Mouse (Mus musculus) neural tube, embryonic 11.5 days (tissue): ENCODE results near the gene Enoph1. TPM values are rescaled to one million over a fixed set of nuclear protein-coding genes. Genes with fewer than 3 reads are reported as not detected.

Experiments used
- ATAC-seq: fragments of 200-750 bp; cut with Nextera tagmentation; 2 replicates; pipeline ENCODE4 v1.8.0; 2017; ENCODE audit warnings: moderate number of reproducible peaks, mild to moderate bottlenecking, moderate TSS enrichment, moderate library complexity; ENCODE audit not compliant: insufficient read depth, low FRiP score, low TSS enrichment
- DNase-seq: peaks from one replicate; pipeline ENCODE4 v3.0.0-alpha.2; 2015; ENCODE audit warnings: low spot score
- H3K27ac ChIP-seq: fragments of 300-500 bp; sonication (generic); 2 replicates; pipeline ENCODE4 v1.5.1; 2014; ENCODE audit warnings: low read depth, mild to moderate bottlenecking, low read length
- H3K27me3 ChIP-seq: fragments of 300-500 bp; sonication (generic); 2 replicates; pipeline ENCODE4 v1.6.1; 2014; ENCODE audit warnings: mild to moderate bottlenecking, low read length, mixed read lengths; ENCODE audit not compliant: control insufficient read depth, insufficient read depth
- H3K36me3 ChIP-seq: fragments of 300-500 bp; sonication (generic); 2 replicates; pipeline ENCODE4 v1.6.1; 2014; ENCODE audit warnings: mild to moderate bottlenecking, low read length, moderate library complexity, mixed read lengths; ENCODE audit not compliant: control insufficient read depth, insufficient read depth
- H3K4me1 ChIP-seq: fragments of 300-500 bp; sonication (generic); 2 replicates; pipeline ENCODE4 v1.6.1; 2014; ENCODE audit warnings: low read length, mixed read lengths; ENCODE audit not compliant: control insufficient read depth, insufficient read depth
- H3K4me2 ChIP-seq: fragments of 300-500 bp; sonication (generic); 2 replicates; pipeline ENCODE4 v1.6.1; 2014; ENCODE audit warnings: low read depth, mild to moderate bottlenecking, moderate library complexity
- H3K4me3 ChIP-seq: fragments of 300-500 bp; sonication (generic); 2 replicates; pipeline ENCODE4 v1.5.1; 2014; ENCODE audit warnings: low read depth, low read length
- H3K9ac ChIP-seq: fragments of 300-500 bp; sonication (generic); 2 replicates; pipeline ENCODE4 v1.6.1; 2014; ENCODE audit warnings: mild to moderate bottlenecking, low read length
- H3K9me3 ChIP-seq: fragments of 300-500 bp; sonication (generic); 2 replicates; pipeline ENCODE4 v1.6.1; 2016; ENCODE audit warnings: low read length; ENCODE audit not compliant: control insufficient read depth
- WGBS: fragments of 180-500 bp; shearing (Covaris S2); extraction: QIAGEN DNeasy Blood & Tissue Kit; methylation state at CpG from one replicate; pipeline ENCODE4 v1.1.7; 2014; 5-methylcytosine and 5-hydroxymethylcytosine counted together
- polyA plus RNA-seq: library from polyadenylated mRNA; unstranded; fragments of >200 nt; fragmentation: Nextera tagmentation; extraction: Ambion mirVana; gene quantifications from 2 replicates; pipeline ENCODE4 v1.2.1, GENCODE M21; 2014

Gene Enoph1
- polyA plus RNA-seq, 1 experiment from 2014 or later: 48.2 TPM

DNA sequence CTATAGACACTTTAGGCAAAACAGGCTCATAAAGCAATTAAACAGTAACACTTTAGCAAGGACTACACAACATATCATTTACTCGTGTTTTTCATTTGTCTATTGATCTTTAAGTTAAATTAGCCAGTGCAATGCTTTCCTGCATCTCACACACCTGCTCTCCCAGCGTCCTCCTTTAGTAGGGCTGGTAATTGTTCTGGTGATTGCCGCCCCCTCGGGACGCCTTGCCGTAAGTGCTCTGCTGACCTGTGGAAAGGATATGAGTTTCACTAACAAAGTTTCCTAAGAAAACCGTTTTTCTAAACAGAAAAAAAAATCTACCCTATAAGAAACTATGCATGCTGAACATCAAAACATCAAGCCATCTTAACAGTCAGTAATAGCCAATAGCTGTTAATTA is 3.8 kb upstream of the Enoph1 start:
- peak overlapping the region; percentile 100; the same call in 1 of the 2 replicates for H3K4me3 ChIP-seq
- peaks cover 15% of the 10 kb centered on the region for H3K4me1 ChIP-seq
- peak overlapping the region; percentile 96; the same call in 1 of the 2 replicates for H3K4me2 ChIP-seq
- H3K9me3 ChIP-seq: no peaks in the 10 kb centered on the region
- DNase-seq (no peak), ATAC-seq (no peak)
- H3K27me3 ChIP-seq: no peaks in the 10 kb centered on the region
- peaks cover 12% of the 10 kb centered on the region for H3K36me3 ChIP-seq
- WGBS: 60% methylated on average over 7 of the region's 7 CpGs
- H3K27ac ChIP-seq: no peak overlapping the region
- H3K9ac ChIP-seq: no peak overlapping the region

DNA sequence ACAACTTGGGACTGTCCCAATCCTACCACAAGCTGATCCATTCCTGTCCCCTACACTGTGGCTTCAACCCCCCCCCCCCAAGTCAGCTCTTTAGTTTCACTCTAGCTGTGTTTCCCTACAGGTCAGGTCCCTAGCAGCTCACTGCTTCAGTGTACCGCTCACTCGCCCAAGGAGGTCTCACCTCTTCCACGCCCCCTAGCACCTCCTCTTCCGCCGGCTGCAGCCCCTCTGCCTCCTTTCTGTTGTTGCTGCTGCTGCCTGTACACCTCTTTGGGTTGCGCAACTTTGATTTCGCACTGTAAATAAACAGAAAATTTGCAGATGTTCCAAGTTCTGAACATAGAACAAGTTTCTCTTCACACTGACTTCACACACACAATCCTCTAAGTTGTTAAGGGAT is 3.1 kb upstream of the Enoph1 start:
- WGBS: 36% methylated on average over 7 of the region's 7 CpGs
- no peak for ATAC-seq
- DNase-seq: no peak

DNA sequence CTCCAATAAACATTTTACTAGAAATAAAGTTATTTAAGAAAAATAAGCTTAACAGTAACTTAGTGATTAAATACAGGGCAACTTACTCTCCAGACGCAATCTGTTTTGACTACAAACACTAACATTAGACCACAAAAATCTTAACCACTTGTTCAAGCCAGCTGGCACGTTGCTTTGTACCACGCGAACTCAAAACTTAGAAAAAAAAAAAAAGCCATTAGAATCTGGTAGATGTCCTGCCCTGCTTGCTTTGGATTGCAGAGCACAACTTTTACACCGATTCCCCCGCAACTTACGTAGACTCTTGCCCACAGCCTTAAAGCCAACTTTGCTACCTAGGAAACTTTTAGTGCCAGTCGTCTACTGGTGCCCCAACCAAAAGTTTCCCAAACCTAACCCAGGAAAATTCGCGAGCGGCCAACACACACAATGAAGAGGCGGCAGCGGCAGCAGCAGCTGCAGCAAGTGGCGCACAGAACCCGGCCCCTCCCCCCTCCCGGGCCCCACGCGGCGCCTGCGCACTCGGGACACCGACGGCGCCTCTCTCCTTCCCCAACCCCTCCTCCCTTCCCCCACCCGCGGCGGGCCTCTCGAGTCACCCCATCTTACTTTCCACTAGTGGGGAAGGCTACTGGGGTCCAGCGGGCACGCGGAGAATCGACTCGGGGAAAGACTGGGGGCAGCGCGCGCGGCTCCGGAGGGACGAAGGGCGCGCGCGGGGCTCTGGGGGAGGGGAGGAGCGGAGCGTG is 1.6 kb upstream of the Enoph1 start:
- under 1% methylated on average over 45 of the region's 45 CpGs for WGBS
- H3K36me3 ChIP-seq: peaks cover 8% of the 10 kb centered on the region
- no peaks in the 10 kb centered on the region for H3K27me3 ChIP-seq

More for the DNA sequence above, 3.1 kb upstream of the Enoph1 start:
- H3K4me2 ChIP-seq: peak overlapping the region; percentile 96
- H3K36me3 ChIP-seq: peaks cover 12% of the 10 kb centered on the region
- H3K9ac ChIP-seq: peak overlapping the region; percentile 26; the same call in 1 of the 2 replicates
- H3K4me1 ChIP-seq: peaks cover 15% of the 10 kb centered on the region
- H3K4me3 ChIP-seq: peak overlapping the region; percentile 100
- no peaks in the 10 kb centered on the region for H3K27me3 ChIP-seq
- no peaks in the 10 kb centered on the region for H3K9me3 ChIP-seq
- H3K27ac ChIP-seq: no peak overlapping the region

DNA sequence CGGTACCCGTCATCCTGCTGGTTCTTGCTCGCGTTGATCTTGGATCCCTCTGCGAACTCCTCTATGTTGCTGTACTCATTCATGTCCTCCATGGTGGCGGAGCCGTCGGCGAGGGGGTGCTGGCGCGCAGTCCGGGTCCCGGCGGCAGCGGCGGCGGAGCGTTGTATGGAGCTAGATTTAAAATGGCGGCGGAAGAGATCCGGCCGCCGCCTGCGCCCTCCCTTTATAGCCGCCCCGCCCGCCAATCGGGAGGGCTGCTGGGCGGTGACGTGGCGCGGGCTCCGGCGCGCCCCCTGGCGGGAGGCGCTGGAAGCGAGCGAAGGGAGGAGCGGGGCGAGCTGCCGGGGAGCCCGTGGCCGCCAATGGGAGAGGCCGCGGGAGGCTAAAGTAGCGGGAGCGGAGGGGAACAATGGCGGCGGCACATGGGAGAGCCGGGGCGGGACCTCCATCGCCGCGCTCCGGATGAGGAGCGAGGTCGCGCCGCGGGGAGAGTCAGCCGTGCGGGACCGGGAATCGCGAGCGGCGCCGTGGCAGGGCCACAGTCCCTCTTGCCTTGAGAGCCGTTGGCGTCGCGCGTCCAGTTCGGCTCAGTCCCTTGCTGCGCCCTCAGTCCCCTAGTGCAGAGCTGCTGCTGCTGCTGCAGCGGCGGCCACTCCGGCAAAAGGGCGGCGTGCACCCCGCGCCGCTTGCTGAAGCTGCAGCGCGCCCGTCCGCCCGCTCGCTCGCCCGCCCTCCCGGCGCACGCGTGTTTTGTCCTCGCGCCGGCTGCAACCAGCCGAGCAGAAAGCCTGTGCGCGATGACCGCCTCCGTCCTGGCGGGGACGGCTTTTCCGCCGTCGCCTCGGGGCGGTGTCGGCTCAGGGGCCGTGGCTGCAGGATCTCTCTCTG is 827 bp upstream of the Enoph1 start:
- peak; percentile 71 for ATAC-seq
- peak overlapping the region; percentile 96 for H3K4me2 ChIP-seq

More for the DNA sequence above, 1.6 kb upstream of the Enoph1 start:
- ATAC-seq: peak; percentile 18
- Histone ChIP-seq H3K27ac (peak overlapping the region; percentile 94), H3K4me3 (peak overlapping the region; percentile 100), H3K9ac (peak overlapping the region; percentile 100), H3K9me3 (no peaks in the 10 kb centered on the region), H3K4me1 (peaks cover 15% of the 10 kb centered on the region), H3K4me2 (peak overlapping the region; percentile 96)
- peak; percentile 92 for DNase-seq

DNA sequence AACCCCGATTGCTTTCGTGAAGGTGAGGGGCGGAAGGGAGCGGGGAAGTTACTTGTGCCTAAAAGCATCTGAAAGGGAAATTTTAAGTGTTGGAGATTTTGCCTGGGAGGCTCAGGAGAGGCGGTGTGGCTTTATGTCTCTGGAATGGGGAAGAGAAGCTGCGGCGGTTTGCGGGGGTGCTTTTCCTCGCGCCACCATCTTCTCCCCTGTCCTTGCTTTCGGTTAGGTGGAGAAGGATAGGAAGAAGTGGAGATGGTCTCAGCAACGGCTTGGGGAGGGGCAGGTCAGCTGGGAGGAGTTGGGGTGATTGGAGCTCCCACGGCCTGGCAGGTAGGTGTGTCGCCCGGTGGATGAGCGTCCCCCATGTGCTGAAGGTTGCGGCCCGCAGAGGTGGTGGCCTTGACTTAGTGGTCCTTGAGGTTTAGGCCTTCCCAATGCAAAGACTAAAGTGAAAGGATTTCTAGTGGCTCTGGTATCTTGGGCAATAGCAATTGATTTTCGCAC is 548 bp downstream of the Enoph1 start:
- peak overlapping the region; percentile 100 for H3K9ac ChIP-seq
- ATAC-seq (0 out of 2 replicates have a peak, but pooled peaks have one; percentile 2), DNase-seq (no peak)

More for the DNA sequence above, 827 bp upstream of the Enoph1 start:
- under 1% methylated on average over 107 of the region's 113 CpGs for WGBS
- peak overlapping the region; percentile 100 for H3K9ac ChIP-seq
- no peaks in the 10 kb centered on the region for H3K9me3 ChIP-seq
- peak; percentile 98 for DNase-seq
- peak overlapping the region; percentile 96 for H3K27ac ChIP-seq
- no peaks in the 10 kb centered on the region for H3K27me3 ChIP-seq
- H3K36me3 ChIP-seq: peaks cover 8% of the 10 kb centered on the region
- peaks cover 15% of the 10 kb centered on the region for H3K4me1 ChIP-seq
- peak overlapping the region; percentile 100 for H3K4me3 ChIP-seq

DNA sequence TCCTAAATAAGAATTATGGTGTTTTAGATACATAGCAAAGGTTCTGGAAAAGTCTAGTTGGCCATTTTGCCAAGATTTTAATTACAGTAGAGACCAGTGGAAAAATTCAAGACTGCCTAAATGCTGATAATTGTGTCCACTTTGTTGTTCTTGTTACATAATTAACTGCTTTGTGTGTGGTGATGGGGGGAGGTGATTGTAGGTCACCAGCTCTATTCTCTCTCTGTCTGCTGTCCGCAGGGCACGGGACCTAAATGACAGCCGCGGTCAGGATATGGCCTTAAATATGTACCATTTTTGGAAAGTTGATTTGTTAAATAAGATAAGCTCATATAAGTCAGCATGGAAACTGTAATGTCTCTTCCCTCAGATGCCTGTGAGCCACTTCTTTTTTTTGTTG is 1.5 kb downstream of the Enoph1 start:
- Histone ChIP-seq H3K27ac (no peak overlapping the region), H3K9me3 (no peaks in the 10 kb centered on the region), H3K4me1 (peaks cover 11% of the 10 kb centered on the region), H3K4me2 (peak overlapping the region; percentile 87), H3K36me3 (peaks cover 4% of the 10 kb centered on the region; the same call in 1 of the 2 replicates), H3K9ac (no peak overlapping the region), H3K27me3 (no peaks in the 10 kb centered on the region), H3K4me3 (no peak overlapping the region; the same call in 1 of the 2 replicates)
- DNase-seq: no peak
- WGBS: 55% methylated on average over 4 of the region's 4 CpGs
- no peak for ATAC-seq

More for the DNA sequence above, 548 bp downstream of the Enoph1 start:
- H3K27ac ChIP-seq: peak overlapping the region; percentile 96
- H3K4me3 ChIP-seq: peak overlapping the region; percentile 100
- H3K9me3 ChIP-seq: no peaks in the 10 kb centered on the region
- WGBS: 2% methylated on average over 19 of the region's 19 CpGs
- H3K4me2 ChIP-seq: peak overlapping the region; percentile 87
- peaks cover 15% of the 10 kb centered on the region for H3K4me1 ChIP-seq
- no peaks in the 10 kb centered on the region for H3K27me3 ChIP-seq
- H3K36me3 ChIP-seq: peaks cover 6% of the 10 kb centered on the region; the same call in 1 of the 2 replicates

DNA sequence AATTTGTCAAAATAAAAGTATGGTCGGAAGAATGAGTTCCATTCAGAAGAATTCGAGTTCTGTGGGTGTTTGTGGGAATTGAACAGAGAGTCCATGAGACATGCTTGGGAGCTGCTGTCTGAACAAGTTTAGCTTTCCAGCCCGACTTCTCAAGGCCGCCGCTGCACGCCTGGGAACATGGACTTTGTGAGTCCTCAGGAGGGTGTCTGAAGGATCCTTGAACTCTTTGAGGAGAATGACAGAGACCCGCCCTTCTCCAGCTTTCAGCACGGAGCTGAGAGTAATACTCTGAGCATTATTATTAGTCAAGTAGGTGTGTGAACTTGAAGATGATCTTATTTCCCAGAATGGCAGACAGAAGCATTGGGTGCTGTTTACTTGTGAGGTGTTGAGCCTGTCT is 2.7 kb downstream of the Enoph1 start:
- H3K4me3 ChIP-seq: no peak overlapping the region
- DNase-seq (no peak), ATAC-seq (no peak)

DNA sequence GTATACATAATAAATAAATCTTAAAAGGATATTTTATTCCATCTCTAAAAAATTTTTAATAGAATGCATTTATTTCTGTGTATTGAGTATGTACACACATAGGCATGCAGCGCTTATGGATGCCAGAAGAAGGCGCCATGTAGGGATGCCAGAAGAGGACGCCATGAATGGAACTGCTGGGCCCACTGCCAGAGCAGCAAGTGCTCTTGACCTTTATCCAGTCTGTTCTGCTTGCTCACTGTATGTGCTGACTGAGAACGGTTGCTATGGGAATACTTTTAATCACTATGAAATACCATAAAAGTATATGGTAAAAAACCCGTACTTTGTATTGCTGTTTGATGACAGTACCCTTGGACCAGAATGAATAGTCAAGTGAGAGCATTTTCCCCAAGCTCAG is 3.6 kb downstream of the Enoph1 start:
- Histone ChIP-seq H3K4me2 (no peak overlapping the region), H3K9ac (no peak overlapping the region), H3K9me3 (no peaks in the 10 kb centered on the region), H3K36me3 (no peaks in the 10 kb centered on the region), H3K4me1 (peaks cover 3% of the 10 kb centered on the region; the same call in 1 of the 2 replicates), H3K27ac (no peak overlapping the region), H3K27me3 (no peaks in the 10 kb centered on the region), H3K4me3 (no peak overlapping the region)
- no peak for ATAC-seq
- no peak for DNase-seq
- WGBS: 90% methylated on average over 5 of the region's 5 CpGs

More for the DNA sequence above, 2.7 kb downstream of the Enoph1 start:
- H3K36me3 ChIP-seq: no peaks in the 10 kb centered on the region
- H3K4me1 ChIP-seq: peaks cover 3% of the 10 kb centered on the region; the same call in 1 of the 2 replicates
- no peaks in the 10 kb centered on the region for H3K27me3 ChIP-seq
- no peak overlapping the region for H3K4me2 ChIP-seq
- H3K27ac ChIP-seq: no peak overlapping the region
- 94% methylated on average over 8 of the region's 8 CpGs for WGBS
- no peaks in the 10 kb centered on the region for H3K9me3 ChIP-seq
- H3K9ac ChIP-seq: no peak overlapping the region
